Mouse (Mus musculus): ENCODE data around the gene Gtdc1.

- TF ChIP-seq CTCF (IDR thresholded peaks at IDR 0.05; ENCODE audit: extremely low read depth, insufficient read depth, insufficient read length, insufficient replicate concordance) (no peak), POLR2A (IDR thresholded peaks at IDR 0.05; ENCODE audit: low read depth, low read length) (no peak)
Observed at GRCm38 (mm10) chr2:44541726-44542125, 385.7 kb downstream of the Gtdc1 start.

All from spleen, adult 2 months (tissue).